Mouse (Mus musculus) liver, embryonic 16.5 days (tissue): ENCODE measurements around the gene Tcam1. TPM values are rescaled to one million over a fixed set of nuclear protein-coding genes. Genes with fewer than 3 reads are reported as not detected.

ENCODE experiments used
- polyA plus RNA-seq: library from polyadenylated mRNA; unstranded; fragments of >200 nt; fragmentation: Nextera tagmentation; extraction: Ambion mirVana; gene quantifications from 2 replicates; pipeline ENCODE4 v1.2.1, GENCODE M21; 2015

Gene Tcam1
- polyA plus RNA-seq, 1 experiment from 2014 or later = 0.13 TPM

Other genes starting within 250 kb of the Tcam1 start
- 25.1 and 27.5 TPM in 2 replicates for gene Dcaf7, start 239.8 kb upstream of the Tcam1 start, polyA plus RNA-seq
- 5.6 and 6.4 TPM in 2 replicates for gene Taco1, start 210.6 kb upstream of the Tcam1 start, polyA plus RNA-seq
- 2.4 and 3.6 TPM in 2 replicates for gene Map3k3, start 192.1 kb upstream of the Tcam1 start, polyA plus RNA-seq
- not detected in 2 replicates for gene Gm10840, start 115.8 kb upstream of the Tcam1 start, polyA plus RNA-seq
- gene Limd2, start 115.8 kb upstream of the Tcam1 start, polyA plus RNA-seq = 76.8 and 79.6 TPM in 2 replicates
- gene Strada, start 74.5 kb upstream of the Tcam1 start, polyA plus RNA-seq = 7.3 and 7.6 TPM in 2 replicates
- 42.3 and 44.2 TPM in 2 replicates for gene Ccdc47, start 60.3 kb upstream of the Tcam1 start, polyA plus RNA-seq
- gene Ddx42, start 59.7 kb upstream of the Tcam1 start, polyA plus RNA-seq = 22.7 and 24.7 TPM in 2 replicates
- gene Ftsj3, start 20.6 kb upstream of the Tcam1 start, polyA plus RNA-seq = 25.2 and 27.0 TPM in 2 replicates
- 113 and 118 TPM in 2 replicates for gene Psmc5, start 20.5 kb upstream of the Tcam1 start, polyA plus RNA-seq
- 19.4 and 19.5 TPM in 2 replicates for gene Smarcd2, start 3.7 kb upstream of the Tcam1 start, polyA plus RNA-seq
- gene Gh, start 25.2 kb downstream of the Tcam1 start, polyA plus RNA-seq = not detected in 2 replicates
- 11.3 and 12.3 TPM in 2 replicates for gene Cd79b, start 38.1 kb downstream of the Tcam1 start, polyA plus RNA-seq
- gene Scn4a, start 76.6 kb downstream of the Tcam1 start, polyA plus RNA-seq = 0.04 and 0.13 TPM in 2 replicates
- gene Prr29, start 88.8 kb downstream of the Tcam1 start, polyA plus RNA-seq = not detected in 2 replicates
- gene Icam2, start 111.4 kb downstream of the Tcam1 start, polyA plus RNA-seq = 13.4 and 14.8 TPM in 2 replicates
- 4.7 and 5.2 TPM in 2 replicates for gene Ern1, start 211.2 kb downstream of the Tcam1 start, polyA plus RNA-seq